Mouse (Mus musculus) megakaryocyte progenitor cell, adult 5-6 weeks (primary cell): ENCODE data around the gene Igf2bp2. TPM values are rescaled to one million over a fixed set of nuclear protein-coding genes. Genes with fewer than 3 reads are reported as not detected.

ENCODE experiments used
- ATAC-seq: replicated peaks from 2 replicates; pipeline ENCODE4 v1.8.0; 2016; ENCODE audit warnings: mild to moderate bottlenecking, moderate TSS enrichment, inconsistent platforms; ENCODE audit not compliant: poor library complexity
- total RNA-seq, 2 experiments: library from RNA; stranded (forward) in 1 of 2; stranded (reverse) in 1 of 2; fragments of 157-497, 149-512 nt in 1 of 2; fragments of 200-1000 nt in 1 of 2; gene quantifications; 2 replicates each; pipeline versions ENCODE4 v1.2.3 to v1.2.4; 2015 to 2017

Gene Igf2bp2
- total RNA-seq, 2 experiments from 2014 or later: 1.1 to 2.8 TPM

- ATAC-seq: peak; percentile 20; the same call in 1 of the 2 replicates
Observed at GRCm38 (mm10) chr16:22046739-22047366, 116.2 kb downstream of the Igf2bp2 start.

GRCm38 (mm10) chr16:22045930-22046329 lies 117.2 kb downstream of the Igf2bp2 start:
- ATAC-seq: no peak; the same call in 1 of the 2 replicates

- peak; percentile 51 for ATAC-seq
Observed at GRCm38 (mm10) chr16:22043830-22044229, 119.3 kb downstream of the Igf2bp2 start.

DNA sequence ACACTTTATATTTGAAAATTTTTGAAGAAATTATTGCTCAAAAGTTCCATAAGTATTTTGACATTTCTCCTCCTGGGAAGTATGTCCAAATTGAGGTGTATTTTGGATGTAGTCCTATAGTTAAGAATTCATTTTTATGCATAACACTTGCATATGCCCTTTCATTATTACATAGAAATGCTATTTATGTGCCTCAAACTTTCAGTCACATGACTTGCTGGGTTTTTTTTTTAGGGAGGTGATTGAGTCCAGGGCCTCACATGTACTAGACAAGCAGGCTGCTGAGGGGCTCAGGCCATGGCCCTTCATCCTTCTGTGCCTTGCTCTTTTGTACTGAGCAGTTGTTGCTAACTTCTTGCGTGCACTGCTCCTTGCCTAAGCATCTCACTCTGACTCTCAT lies 123.1 kb downstream of the Igf2bp2 start:
- ATAC-seq: no peak

GRCm38 (mm10) chr16:22038554-22038953 lies 124.5 kb downstream of the Igf2bp2 start:
- ATAC-seq: no peak

GRCm38 (mm10) chr16:22027474-22027873 lies 135.6 kb downstream of the Igf2bp2 start:
- no peak for ATAC-seq

DNA sequence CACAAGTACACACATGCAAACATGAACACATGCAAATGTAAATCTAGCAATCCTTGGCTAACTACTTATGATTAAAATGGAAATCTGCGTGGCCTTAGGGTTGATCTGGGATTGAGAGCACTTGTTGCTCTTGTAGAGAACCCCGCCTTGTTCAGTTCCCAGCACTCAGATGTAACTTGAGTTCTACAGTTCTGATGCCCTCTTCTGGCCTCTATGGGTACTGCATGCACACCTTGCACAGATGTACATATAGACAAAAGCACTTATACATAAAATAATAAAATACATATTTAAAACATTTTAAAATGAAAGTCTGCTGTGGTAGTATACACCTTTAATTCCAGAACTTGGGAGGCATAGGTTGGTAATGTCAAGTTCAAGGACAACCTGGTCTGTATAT lies 141.0 kb downstream of the Igf2bp2 start:
- peak; percentile 50; the same call in 1 of the 2 replicates for ATAC-seq

GRCm38 (mm10) chr16:22015569-22015968 lies 147.5 kb downstream of the Igf2bp2 start:
- ATAC-seq: peak; percentile 42; the same call in 1 of the 2 replicates

- peak; percentile 27 for ATAC-seq
Observed at GRCm38 (mm10) chr16:22009596-22009995, 153.5 kb downstream of the Igf2bp2 start.

- ATAC-seq: peak; percentile 97
Observed at GRCm38 (mm10) chr16:22009099-22009584, 154.0 kb downstream of the Igf2bp2 start, which contains the start of gene Senp2. TSS of gene Senp2 (plus strand) at chr16:22009484.

Other genes starting within 250 kb of the Igf2bp2 start
- gene Tmem41a, start 215.7 kb downstream of the Igf2bp2 start, total RNA-seq (2015): 19.8 and 31.9 TPM in 2 replicates
- gene Tmem41a, start 215.7 kb downstream of the Igf2bp2 start, total RNA-seq (2017): 6.9 and 7.5 TPM in 2 replicates
- 0.05 and 0.10 TPM in 2 replicates for gene Liph, start 167.6 kb downstream of the Igf2bp2 start, total RNA-seq (2015)
- 0.04 TPM in 1 of 2 replicates, not detected in the other for gene Liph, start 167.6 kb downstream of the Igf2bp2 start, total RNA-seq (2017)
- gene Senp2, start 153.8 kb downstream of the Igf2bp2 start, total RNA-seq (2015): 48.1 and 48.9 TPM in 2 replicates
- 42.4 and 42.8 TPM in 2 replicates for gene Senp2, start 153.8 kb downstream of the Igf2bp2 start, total RNA-seq (2017)
- 354 and 364 TPM in 2 replicates for gene Tra2b, start 102.7 kb upstream of the Igf2bp2 start, total RNA-seq (2015)
- gene Tra2b, start 102.7 kb upstream of the Igf2bp2 start, total RNA-seq (2017): 493 and 597 TPM in 2 replicates